Mouse (Mus musculus) CH12F3 (cell line): ENCODE measurements around the gene Muc5b.

Experiments
- in situ Hi-C: fragments of 300-500 bp; cut with MboI; formaldehyde crosslinking; loops from 2 replicates; pipeline ENCODE4 v1.14.3; 2020; ENCODE audit warnings: low sequenced_read_pairs

Muc5b gene

DNA sequence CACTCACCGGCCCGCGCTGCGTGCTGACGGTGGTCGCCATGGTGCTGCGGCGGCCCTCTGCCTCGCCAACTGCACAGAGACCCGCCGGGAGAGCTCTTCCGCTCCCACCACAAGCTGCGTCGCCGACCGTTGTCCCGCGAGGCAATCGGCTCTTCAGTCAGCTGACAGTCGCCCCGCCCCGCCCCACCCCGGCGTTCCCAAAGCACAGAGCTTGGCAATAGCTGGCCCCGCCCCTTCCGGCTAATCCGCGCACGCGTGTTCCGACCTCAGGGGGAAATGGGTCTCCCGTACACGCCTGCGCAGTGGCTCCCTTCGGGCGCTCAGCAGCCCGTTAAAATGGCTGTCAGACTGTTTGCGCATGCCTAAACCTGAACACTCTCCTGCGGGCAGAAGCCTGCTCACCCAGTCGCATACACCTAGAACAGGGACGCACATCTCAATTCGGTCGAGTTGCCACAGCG lies 63.4 kb downstream of the Muc5b start:
- in situ Hi-C loops: no loop called here

DNA sequence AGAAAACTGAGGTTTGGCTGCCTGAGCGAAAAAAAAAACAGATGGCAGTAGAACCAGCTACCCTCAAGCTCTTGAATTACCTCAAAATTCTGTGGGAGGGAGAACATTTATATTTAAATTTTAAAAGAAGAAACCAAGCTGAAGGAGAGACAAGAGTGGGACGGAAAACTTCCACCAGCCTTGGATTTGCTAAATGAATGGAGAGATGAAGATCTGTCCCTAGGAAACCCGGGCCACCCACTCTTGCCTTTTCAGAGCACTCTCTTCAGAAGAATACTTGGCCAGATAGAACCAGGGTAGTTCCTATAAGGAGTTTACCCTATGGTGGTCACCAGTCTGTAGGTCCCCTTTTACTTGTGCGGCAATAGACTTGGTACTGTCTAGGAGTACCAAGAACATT lies 63.9 kb downstream of the Muc5b start:
- in situ Hi-C loops: no loop called here

DNA sequence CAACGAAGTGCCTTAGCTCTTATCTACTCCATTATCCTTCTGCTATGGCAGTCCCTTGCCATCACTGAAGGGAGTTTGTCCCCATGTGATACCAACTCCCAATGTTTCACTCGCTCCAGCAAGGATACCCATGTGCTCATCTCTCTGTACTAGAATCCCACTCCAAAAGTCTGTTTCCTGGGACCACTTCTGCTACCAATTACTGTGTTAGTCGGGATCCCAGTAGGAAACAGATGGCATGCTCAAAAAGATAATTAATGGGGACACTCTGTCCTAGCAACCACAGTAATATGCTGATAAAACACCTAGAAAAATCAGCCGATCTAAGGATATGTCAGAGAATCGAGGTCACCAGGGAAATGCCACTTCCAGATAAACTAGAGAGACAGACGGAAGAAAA lies 69.7 kb downstream of the Muc5b start:
- in situ Hi-C loops: no loop called here

DNA sequence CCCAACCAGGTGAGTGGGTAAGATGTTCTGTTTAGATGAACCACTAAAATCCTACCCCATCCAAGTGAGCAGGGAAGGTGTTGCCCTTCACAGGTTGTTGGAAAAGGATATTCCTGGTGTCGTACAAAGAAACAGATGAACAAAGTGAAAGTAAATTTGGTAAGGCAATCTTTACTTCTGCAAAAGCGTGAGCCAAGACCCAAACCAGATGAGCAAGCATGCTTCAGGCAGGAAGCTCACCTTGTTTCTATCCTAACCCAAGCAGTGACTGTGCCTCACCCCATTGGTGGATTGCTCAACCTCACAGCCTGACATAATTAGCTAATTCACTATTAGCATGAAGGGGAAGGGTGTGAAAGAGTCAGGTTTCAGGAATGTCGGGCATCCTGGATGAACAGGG lies 72.4 kb downstream of the Muc5b start:
- in situ Hi-C loops: no loop called here

DNA sequence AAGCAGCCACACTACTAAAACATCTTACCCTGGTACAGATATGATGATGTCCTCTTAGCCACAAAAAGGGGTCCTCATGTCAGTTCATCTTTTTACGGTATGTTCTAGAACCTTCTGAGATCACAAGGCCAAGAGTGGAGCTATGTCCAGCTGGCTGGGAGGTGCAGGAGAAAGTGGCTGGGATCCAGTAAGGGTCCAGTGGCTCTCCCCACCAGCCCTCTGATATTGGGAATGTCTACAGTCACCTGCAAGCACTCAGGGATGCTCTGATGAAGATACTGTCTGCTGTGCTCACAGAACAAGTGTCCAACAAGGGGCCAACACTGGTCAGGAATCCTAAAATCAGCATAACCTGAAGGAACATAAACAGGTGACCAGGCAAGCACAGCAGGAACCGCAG lies 79.5 kb downstream of the Muc5b start, which contains the start of gene Tollip:
Tollip (minus strand) TSS at position 101 of the 400 bp plus-strand sequence.
- in situ Hi-C loops: no loop called here
